Mouse (Mus musculus) right cerebral cortex, adult 18-20 months (tissue): Measurements from ENCODE around the gene Krtap13-1.
"Not testable (repeated sequence)": the region's sequence is repeated elsewhere in the genome, so short reads cannot be mapped to it uniquely, and the experiment has no call there.

Experiments
- DNase-seq: peaks from one replicate; pipeline ENCODE4 v3.0.0; 2022; ENCODE audit warnings: mixed read lengths

Krtap13-1 gene

DNA sequence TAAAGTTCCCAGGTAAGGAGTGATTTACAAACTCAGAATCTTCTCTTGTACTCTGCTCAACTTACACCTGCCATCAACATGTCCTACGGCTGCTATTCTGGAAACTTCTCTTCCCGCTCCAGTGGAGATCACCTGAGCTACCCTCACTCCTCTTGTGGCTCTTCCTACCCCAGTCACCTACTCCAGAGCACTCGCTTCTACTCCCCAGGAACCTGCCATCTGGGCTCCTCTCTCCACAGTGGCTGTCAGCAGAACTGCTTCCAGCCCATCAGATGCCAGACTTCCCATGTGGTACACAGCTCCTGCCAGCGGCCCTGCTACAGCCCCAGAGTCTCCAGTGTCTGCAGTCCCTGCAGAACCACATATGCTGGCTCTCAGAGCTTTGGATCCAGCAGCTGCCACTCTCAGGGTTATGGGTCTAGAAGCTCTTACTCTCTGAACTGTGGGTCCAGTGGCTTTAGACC lies at the start of gene Krtap13-1:
Gene Krtap13-1, plus strand, starts transcription at position 51 of the 464 bp plus-strand sequence.
- no peak for DNase-seq

DNA sequence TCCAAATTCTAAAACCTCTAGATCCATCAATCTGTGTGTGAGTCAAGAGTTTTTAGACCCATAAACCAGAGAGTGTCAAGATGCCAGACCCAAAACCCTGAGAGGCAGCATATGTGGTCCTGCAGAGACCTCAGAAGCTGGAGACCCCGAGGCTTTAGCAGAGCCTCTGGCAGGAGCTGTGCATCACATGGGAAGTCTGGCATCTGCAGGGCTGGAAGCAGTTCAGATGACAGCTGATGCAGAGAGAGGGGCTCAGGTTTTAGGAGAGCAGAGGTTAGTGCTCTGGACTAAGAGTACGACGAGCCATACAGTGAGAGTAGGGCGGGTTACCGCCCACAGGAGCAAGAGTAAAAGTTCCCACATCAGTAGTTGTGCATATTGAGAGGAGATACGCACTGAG lies 49.6 kb upstream of the Krtap13-1 start:
- no peak for DNase-seq

DNA sequence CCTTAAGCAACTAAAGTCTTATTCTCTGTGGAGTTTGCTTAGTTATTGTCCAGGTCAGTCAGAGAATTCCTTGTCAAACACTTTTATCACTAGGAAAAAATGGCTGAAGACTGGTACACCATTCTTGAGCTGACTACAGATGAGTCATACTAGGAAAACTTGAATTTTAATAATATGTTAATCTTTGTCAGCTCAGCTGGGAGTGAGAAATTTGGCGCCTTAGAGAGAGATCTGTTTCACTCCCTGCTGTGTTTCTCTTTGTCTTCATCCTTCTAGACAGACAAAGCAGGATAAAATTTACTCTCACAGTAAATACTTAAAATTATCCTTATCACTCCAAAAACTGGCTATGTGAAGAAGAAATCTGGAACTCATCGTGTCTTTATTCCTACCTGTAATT lies 47.4 kb upstream of the Krtap13-1 start:
- no peak for DNase-seq

DNA sequence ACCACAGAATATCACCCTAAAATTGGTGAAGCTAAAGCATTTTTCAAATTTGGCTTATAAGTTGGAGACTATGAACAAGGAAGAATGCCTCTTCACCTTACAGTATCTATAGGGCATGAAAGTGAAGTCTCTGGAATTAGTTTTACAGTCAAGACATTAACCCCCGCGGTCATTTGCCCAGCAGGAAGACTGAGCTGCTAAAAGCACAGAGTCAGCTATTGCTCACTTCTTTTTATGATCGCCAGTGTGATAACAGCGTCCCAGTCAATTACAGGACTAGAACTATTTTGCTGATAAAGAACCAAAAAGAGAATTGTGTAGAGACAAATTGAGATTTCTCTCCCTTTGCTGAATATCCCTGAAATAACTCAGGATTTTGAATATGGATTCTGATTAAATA lies 32.4 kb upstream of the Krtap13-1 start:
- no peak for DNase-seq

DNA sequence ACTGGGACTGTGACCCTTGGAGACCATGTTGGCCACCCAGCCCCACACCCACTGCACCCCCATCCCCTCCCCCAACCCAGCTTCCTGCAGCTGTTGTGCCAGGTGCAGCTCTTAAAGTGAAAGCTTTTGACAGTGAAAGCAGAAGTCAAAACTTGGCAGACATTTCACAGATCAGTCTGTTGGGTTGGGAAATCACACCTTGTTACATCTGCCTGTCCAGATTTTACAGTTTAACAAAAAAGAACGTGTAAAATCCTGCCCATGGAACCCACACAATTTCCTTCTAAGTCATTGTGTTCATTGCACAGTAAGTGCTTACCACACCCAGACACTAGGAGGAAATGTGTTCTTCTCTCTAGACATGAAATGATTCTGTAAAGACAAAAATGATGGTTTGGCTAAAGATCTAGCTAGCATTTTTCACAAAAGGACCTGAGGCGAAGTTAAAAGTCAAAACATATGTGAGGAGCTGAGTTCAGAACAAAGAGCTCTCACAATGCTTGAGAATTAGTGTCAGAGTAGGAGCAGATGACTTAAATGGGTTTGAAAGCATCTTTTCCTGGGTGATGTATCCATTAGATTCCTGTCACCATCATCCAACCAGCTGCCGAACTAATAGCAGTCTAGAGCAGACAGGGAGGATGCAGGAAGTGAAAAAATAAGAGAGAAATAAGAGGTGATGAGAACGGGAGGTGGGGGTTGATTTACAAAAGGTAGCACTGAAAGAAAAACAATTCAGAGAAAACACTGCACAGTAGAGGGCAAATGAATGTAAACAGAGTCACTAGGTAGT lies 27.4 kb upstream of the Krtap13-1 start:
- DNase-seq, result no peak

DNA sequence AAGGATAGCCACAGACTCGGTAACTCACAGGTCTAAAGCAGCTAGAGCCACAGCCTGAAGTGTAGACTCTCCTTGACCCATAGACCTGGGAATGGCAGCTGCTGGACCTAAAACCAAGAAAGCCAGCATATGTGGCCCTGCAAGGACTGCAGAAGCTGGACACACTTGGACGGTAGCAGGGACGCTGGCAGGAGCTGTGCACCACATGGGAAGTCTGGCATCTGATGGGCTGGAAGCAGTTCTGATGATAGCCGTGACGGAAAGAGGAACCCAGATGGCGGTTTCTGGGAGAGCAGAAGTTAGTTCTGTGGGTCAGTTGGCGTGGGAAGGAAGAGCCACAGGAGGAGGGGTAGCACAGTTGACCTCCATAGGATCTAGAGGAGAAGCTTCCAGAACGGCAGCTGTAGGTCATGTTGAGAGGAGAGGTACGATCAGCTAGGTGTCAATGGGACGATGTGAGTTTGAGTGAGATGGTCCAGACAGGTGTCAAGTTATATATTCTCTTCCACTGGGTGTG lies 21.1 kb upstream of the Krtap13-1 start, which contains the start of gene 2310061N02Rik:
Gene 2310061N02Rik, minus strand, starts transcription at position 467 of the 517 bp plus-strand sequence.
- DNase-seq, result no peak

DNA sequence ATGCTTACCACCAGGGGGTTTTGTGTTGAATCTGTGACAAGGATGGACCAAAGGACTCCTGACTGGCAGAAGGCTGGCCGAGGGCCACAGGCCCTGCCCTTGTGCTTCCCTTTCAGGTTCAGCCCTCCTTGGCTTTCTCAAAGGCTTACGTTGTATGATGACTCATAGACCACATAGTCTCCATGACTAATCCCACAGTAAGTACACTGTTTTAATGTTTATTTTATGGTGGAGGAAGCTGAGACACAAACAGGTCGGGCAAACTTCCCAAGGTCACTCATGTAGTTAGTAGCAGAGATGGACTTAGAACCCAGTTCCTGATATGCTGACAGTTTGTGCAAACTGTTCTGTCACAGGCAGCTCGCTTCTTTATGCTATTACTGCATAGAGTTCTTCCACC lies 17.9 kb upstream of the Krtap13-1 start:
- DNase-seq, result no peak

DNA sequence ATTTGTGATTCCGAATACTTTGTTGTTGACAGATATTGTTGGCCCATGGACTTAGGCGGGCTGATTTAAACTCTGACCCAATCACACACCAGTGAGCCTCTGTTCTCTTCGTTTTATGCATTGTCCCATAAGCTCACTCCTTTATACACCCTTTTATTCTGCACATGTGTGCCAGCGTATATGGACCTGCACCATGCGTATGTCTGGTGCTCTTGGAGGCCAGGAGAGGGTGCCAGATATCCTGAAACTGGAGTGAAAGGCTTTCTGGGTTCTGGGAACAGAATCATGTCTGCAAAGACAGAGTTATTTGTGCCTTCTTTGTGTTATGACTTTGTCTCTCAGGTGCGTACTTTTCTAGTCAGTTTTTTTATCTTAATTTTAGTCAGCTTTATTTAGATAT lies 17.4 kb upstream of the Krtap13-1 start:
- no peak for DNase-seq

DNA sequence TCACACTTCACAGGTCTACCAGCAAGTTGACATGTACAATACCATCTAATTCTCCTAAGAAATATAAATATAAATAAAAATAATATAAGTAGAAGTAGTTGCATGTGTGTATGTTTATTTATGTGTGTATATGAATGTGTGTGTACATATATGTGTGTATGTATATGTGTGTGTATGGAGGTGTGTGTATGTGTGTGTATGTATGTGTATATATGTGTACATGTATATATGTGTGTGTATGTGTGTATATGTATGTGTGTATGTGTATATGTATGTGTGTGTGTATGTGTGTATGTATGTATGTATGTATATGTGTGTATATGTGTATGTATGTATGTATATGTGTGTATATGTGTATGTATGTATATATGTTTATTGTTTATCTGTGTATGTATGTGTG lies 12.1 kb upstream of the Krtap13-1 start:
- DNase-seq, result no peak

DNA sequence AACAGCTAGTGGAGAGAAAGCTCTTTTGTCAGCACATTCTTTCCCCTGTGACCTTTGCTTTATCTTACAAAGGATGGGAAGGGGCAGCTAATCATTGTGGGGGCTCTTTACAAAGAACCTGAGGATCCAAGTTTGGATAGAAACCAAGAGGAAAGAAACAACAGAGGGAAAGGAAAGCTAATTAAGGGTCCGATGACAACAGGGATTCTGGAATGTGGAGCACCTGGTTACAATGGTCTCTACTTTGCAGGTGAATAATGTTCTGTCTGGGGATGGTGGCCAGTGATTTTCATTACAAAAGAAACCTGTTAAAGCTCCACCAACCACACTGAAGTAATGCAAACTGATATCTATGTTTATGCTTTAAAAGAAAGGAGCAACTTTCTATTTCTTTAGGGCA lies 8.6 kb upstream of the Krtap13-1 start:
- no peak for DNase-seq

DNA sequence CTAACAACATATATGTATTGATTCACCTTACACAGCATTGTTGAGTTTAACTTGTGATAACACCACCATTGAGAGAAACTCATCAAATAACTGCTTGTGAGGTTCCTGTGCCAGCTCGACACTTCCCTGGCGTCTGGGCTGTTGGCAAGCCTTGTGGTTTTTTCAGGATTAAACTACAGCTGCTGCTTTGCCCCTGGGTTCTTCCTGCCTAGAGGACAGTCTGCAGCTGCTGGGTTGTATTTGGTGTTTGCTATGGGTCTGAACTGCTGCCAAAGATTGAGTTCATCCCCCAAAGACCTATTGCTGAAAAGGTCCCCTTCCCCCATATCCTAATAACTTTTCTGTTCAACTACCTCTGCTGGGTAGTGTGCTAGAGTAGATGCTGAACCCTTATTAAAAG lies 6.7 kb downstream of the Krtap13-1 start:
- DNase-seq, result no peak

DNA sequence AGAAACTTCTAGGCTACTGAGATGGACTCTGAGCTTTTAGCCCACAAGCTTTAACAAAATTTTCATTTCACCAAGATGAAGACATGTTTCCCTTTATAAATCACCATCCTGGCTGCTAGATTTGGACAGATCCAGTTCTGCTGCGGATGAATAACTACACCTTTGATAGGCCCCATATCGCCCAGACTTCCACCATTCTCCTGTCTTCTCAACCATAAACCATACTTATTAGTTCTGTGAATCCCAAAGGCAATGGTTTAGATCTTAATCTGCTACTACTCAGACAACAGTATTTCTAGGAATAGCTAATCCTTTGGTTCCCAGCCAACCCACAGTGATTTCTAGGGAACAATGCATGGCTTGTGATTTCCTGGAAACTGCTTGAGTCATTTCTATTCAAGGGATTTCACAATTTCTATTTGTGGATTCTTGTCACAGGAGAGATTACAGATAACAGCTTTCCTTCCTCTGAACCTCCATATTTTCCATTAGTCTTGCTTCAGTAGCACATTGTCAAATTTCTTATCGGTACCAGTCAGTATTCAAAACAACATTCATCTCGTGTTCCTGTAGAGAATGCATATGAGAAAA lies 16.2 kb downstream of the Krtap13-1 start:
- no peak for DNase-seq

DNA sequence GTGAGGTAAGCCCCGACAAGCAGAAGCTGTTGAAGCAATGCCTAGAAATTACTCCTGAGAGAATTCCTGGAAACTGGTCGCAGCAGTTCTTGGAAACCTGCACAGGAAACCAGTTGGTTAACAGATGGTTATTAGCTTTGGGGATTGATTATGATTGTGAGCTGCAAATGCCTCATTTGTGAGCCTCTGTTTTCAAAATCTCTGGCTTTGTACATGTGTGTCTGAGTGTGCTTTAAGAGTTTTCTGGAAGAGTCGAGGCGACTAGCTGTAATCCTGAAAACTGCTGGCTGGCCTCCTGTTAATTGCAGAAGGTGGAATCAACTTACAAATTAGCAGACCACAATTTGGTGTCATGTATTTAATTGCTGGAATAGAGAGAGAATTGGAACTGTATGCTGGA lies 19.3 kb downstream of the Krtap13-1 start:
- no peak for DNase-seq

DNA sequence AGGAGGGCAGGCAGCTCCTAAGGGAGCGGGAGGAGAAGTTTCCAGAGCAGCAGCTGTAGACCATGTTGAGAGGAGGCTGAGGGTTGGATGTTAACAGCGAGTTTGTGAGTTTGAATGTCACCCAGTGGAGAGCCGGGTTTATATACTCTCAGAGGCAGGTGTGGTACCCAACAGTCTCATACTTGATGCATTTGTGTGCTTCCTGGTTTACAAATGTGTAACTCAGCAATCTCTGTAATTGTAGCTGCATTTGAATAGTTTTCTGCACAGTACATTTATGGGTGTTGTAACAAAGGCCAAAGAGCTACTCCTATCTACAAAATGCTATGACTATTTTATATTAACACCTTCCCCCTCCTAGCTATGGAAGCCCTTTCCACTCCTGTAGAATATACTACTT lies 22.9 kb downstream of the Krtap13-1 start, which contains the start of gene Krtap13:
Gene Krtap13, minus strand, starts transcription at position 101 of the 400 bp plus-strand sequence.
- DNase-seq, result not testable (repeated sequence)

DNA sequence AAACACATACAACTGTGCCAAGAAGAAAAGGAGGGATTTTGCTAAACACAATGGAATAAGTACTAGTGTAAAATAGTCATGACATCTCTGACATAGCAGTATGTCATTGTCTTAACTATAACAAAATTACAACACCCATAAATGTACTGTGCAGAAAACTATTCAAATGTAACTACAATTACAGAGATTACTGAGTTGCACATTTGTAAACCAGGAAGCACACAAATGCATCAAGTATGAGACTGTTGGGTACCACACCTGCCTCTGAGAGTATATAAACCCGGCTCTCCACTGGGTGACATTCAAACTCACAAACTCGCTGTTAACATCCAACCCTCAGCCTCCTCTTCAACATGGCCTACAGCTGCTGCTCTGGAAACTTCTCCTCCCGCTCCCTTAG lies 29.9 kb downstream of the Krtap13-1 start, which contains the start of gene 2310034C09Rik:
Gene 2310034C09Rik, plus strand, starts transcription at position 301 of the 400 bp plus-strand sequence.
- DNase-seq, result not testable (repeated sequence)

DNA sequence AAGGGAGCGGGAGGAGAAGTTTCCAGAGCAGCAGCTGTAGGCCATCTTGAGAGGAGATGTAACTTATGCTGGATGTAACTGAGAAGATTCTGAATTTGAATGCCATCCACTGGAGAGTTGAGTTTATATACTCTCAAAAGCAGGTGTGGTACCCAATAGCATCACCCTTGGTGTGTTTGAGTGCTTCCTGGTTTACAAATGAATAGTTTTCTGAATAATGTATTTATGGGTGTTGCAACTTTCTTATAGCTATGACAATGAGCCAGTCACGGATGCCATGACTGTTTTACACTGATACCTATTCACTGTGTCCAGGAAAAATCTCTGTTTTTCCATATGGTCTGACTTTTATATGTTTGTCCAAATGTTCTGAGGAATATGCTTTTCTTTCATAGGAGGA lies 45.4 kb downstream of the Krtap13-1 start, which contains the start of gene 2310057N15Rik:
Gene 2310057N15Rik, minus strand, starts transcription at position 101 of the 400 bp plus-strand sequence.
- DNase-seq, result no peak

DNA sequence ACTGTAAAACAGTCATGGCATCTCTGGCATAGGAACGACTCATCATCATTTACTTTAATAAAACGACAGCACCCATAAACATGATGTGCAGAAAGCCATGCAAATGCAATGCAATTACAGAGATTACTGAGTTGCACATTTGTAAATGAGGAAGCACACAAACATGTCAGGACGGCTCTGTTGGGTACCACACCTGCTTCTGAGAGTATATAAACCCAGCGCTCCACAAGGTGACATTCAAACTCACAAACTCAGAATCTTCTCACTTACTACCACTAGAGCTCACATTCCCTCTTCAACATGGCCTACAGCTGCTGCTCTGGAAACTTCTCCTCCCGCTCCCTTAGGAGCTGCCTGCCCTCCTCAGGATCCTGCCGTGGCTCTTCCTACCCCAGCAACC lies 48.9 kb downstream of the Krtap13-1 start, which contains the start of gene Gm5965:
Gene Gm5965, plus strand, starts transcription at position 301 of the 400 bp plus-strand sequence.
- no peak for DNase-seq
